Mouse (Mus musculus): ENCODE results near the gene Slc35f4. TPM values are rescaled to one million over a fixed set of nuclear protein-coding genes. Genes with fewer than 3 reads are reported as not detected.

Gene Slc35f4
- polyA plus RNA-seq, 1 experiment from 2014 or later, result 12.0 TPM

GRCm38 (mm10) chr14:49461761-49462160 is 64.1 kb downstream of the Slc35f4 start:
- H3K27ac ChIP-seq (replicated peaks), result no peak overlapping the region
- no peaks in the 10 kb centered on the region for H3K27me3 ChIP-seq
- no peaks in the 10 kb centered on the region for H3K9me3 ChIP-seq
- no peak overlapping the region for H3K9ac ChIP-seq
- no peaks in the 10 kb centered on the region for H3K36me3 ChIP-seq
- no peak overlapping the region for H3K4me2 ChIP-seq
- 72% methylated on average over 2 of the region's 2 CpGs for WGBS
- ATAC-seq (ENCODE audit: low read depth), result no peak
- H3K4me3 ChIP-seq, result no peak overlapping the region
- no peaks in the 10 kb centered on the region for H3K4me1 ChIP-seq (replicated peaks)

GRCm38 (mm10) chr14:49460799-49461198 is 65.0 kb downstream of the Slc35f4 start:
- Histone ChIP-seq H3K9me3 (no peaks in the 10 kb centered on the region), H3K4me1 (replicated peaks) (no peaks in the 10 kb centered on the region), H3K4me3 (no peak overlapping the region), H3K9ac (no peak overlapping the region), H3K27me3 (no peaks in the 10 kb centered on the region), H3K27ac (replicated peaks) (no peak overlapping the region), H3K4me2 (no peak overlapping the region), H3K36me3 (no peaks in the 10 kb centered on the region)
- WGBS, result 77% methylated on average over 3 of the region's 3 CpGs
- ATAC-seq (ENCODE audit: low read depth), result no peak

DNA sequence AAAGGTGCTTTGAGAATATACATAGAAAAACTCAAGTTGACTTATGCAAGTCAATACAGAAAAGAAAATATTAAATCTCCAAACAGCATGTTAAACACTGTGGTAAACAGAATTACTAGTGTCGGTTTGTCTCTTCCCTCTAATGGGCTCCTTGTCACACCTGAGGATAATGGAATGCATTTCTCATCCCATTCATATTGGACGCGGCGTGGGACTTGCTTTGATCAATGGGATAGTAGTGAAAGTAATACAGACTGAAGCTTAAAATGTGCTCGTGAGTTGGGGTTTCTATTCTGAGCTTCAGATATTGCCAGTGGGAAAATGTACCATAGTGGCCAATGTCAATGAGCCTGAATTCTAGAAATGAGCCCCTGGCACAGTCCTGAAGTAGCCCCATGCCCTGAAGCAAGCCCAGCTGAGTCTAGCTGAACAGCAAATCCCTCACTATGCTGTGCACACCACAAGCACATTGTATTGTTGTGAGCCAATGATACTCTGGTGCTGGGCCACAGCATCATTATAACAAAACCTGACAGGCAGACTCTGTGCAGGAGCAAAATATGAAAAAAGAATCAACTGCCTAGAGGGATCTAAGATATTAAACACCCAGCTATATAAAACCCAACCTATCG is 71.4 kb downstream of the Slc35f4 start:
- ATAC-seq (ENCODE audit: low read depth), result no peak
- Histone ChIP-seq H3K36me3 (no peaks in the 10 kb centered on the region), H3K4me2 (no peak overlapping the region), H3K9ac (no peak overlapping the region), H3K27ac (replicated peaks) (no peak overlapping the region), H3K4me1 (replicated peaks) (peaks cover 12% of the 10 kb centered on the region), H3K27me3 (no peaks in the 10 kb centered on the region), H3K4me3 (no peak overlapping the region), H3K9me3 (no peaks in the 10 kb centered on the region)
- 71% methylated on average over 6 of the region's 6 CpGs for WGBS

DNA sequence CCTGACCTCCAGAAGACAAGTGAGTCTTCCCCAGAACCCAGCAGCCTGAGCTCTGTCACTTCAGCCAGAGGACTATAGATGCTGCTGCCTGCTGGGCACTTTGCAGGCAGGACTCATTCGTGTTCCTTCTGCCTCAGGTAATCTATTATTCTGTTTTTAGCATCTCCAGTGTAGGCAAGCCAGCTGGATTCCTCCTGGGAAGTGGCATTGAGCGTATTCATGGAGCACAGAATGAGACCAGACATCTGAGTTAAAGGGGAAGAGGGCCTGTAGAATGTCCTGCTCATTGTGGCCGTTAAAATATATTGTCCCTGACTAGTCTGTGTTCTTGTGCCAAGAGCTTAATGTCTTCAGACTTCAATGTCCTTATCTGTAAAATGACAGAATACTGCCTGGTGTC is 72.1 kb downstream of the Slc35f4 start:
- Histone ChIP-seq H3K4me3 (no peak overlapping the region), H3K9ac (no peak overlapping the region), H3K9me3 (no peaks in the 10 kb centered on the region), H3K36me3 (no peaks in the 10 kb centered on the region), H3K27ac (replicated peaks) (no peak overlapping the region), H3K4me2 (no peak overlapping the region), H3K27me3 (no peaks in the 10 kb centered on the region), H3K4me1 (replicated peaks) (peaks cover 12% of the 10 kb centered on the region)
- WGBS, result 14% methylated on average over 3 of the region's 3 CpGs
- no peak for ATAC-seq (ENCODE audit: low read depth)

GRCm38 (mm10) chr14:49447669-49448068 is 78.2 kb downstream of the Slc35f4 start:
- 14% methylated on average over 7 of the region's 7 CpGs for WGBS
- H3K27ac ChIP-seq (replicated peaks), result peak overlapping the region; percentile 38; the same call in 1 of the 2 replicates
- peaks cover 6% of the 10 kb centered on the region; the same call in 1 of the 2 replicates for H3K4me1 ChIP-seq (replicated peaks)
- H3K36me3 ChIP-seq, result no peaks in the 10 kb centered on the region
- no peak overlapping the region for H3K4me3 ChIP-seq
- H3K27me3 ChIP-seq, result no peaks in the 10 kb centered on the region
- peak overlapping the region; percentile 4; the same call in 1 of the 2 replicates for H3K4me2 ChIP-seq
- ATAC-seq (ENCODE audit: low read depth), result peak; percentile 82
- H3K9me3 ChIP-seq, result 0 out of 2 replicates have a peak, but pooled peaks cover 5% of the 10 kb centered on the region
- H3K9ac ChIP-seq, result no peak overlapping the region

DNA sequence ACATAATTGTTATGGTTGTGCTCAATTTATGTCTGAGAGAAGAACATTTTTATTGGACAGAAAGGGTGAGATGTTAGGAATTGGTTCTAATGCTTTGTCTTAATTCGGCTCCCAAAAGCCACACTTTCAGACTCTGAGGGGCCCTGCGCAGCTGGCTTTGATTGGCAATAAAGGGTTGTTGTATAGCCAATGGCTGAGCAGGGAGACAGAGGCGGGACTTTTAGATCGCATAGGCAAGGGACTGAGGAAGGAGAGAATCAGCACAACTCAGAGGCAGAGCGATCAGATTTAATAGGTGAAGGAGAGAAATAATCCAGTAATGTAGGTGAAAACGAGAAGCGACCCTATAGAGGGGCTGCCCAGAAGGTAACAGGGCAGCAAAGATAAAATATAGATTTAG is 79.4 kb downstream of the Slc35f4 start:
- no peak overlapping the region for H3K27ac ChIP-seq (replicated peaks)
- ATAC-seq (ENCODE audit: low read depth), result 0 out of 2 replicates have a peak, but pooled peaks have one; percentile 56
- H3K4me3 ChIP-seq, result no peak overlapping the region
- H3K4me1 ChIP-seq (replicated peaks), result peaks cover 6% of the 10 kb centered on the region; the same call in 1 of the 2 replicates
- H3K27me3 ChIP-seq, result no peaks in the 10 kb centered on the region
- WGBS, result 43% methylated on average over 7 of the region's 7 CpGs
- no peaks in the 10 kb centered on the region for H3K36me3 ChIP-seq
- H3K9ac ChIP-seq, result no peak overlapping the region
- no peak overlapping the region for H3K4me2 ChIP-seq
- 0 out of 2 replicates have a peak, but pooled peaks cover 5% of the 10 kb centered on the region for H3K9me3 ChIP-seq

- 92% methylated on average over 3 of the region's 3 CpGs for WGBS
- no peak overlapping the region for H3K27ac ChIP-seq (replicated peaks)
- H3K9ac ChIP-seq, result no peak overlapping the region
- no peaks in the 10 kb centered on the region for H3K36me3 ChIP-seq
- no peaks in the 10 kb centered on the region for H3K9me3 ChIP-seq
- no peaks in the 10 kb centered on the region for H3K27me3 ChIP-seq
- no peak overlapping the region for H3K4me2 ChIP-seq
- no peaks in the 10 kb centered on the region for H3K4me1 ChIP-seq (replicated peaks)
- ATAC-seq (ENCODE audit: low read depth), result no peak
- H3K4me3 ChIP-seq, result no peak overlapping the region
Measured at GRCm38 (mm10) chr14:49436811-49437210, 89.0 kb downstream of the Slc35f4 start.

- Histone ChIP-seq H3K9me3 (no peaks in the 10 kb centered on the region), H3K4me2 (no peak overlapping the region), H3K9ac (no peak overlapping the region), H3K27ac (replicated peaks) (no peak overlapping the region), H3K4me1 (replicated peaks) (no peaks in the 10 kb centered on the region), H3K27me3 (no peaks in the 10 kb centered on the region), H3K36me3 (no peaks in the 10 kb centered on the region), H3K4me3 (no peak overlapping the region)
- WGBS, result 76% methylated on average over 5 of the region's 5 CpGs
- no peak for ATAC-seq (ENCODE audit: low read depth)
Measured at GRCm38 (mm10) chr14:49431821-49432220, 94.0 kb downstream of the Slc35f4 start.

DNA sequence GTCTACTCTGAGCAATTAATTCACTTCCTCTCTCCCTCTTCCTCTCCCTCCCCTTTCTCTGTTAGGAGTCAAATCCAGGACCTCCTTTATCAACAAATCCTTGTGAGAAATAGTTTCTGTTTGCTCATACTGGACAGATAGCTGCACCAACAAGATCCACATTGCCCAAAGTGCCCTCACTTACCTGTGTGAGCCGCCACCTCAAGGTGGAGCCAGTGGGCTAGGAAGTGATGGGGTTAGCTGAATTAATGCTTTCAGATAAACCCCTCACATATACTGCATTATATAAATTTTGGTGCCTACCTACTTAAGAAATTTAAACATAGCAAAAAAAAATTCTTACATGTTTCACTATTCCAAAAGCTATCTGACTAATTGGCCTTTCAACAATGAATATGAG is 133.4 kb downstream of the Slc35f4 start:
- H3K27ac ChIP-seq (replicated peaks), result no peak overlapping the region
- H3K27me3 ChIP-seq, result no peaks in the 10 kb centered on the region
- H3K4me1 ChIP-seq (replicated peaks), result no peaks in the 10 kb centered on the region
- H3K36me3 ChIP-seq, result no peaks in the 10 kb centered on the region
- H3K4me2 ChIP-seq, result no peak overlapping the region
- H3K9ac ChIP-seq, result no peak overlapping the region
- ATAC-seq (ENCODE audit: low read depth), result no peak
- H3K9me3 ChIP-seq, result no peaks in the 10 kb centered on the region
- no peak overlapping the region for H3K4me3 ChIP-seq
- 25% methylated on average over 1 of the region's 1 CpGs for WGBS

- WGBS, result 58% methylated on average over 2 of the region's 2 CpGs
- Histone ChIP-seq H3K36me3 (no peaks in the 10 kb centered on the region), H3K9ac (no peak overlapping the region), H3K4me3 (no peak overlapping the region), H3K9me3 (no peaks in the 10 kb centered on the region), H3K4me2 (no peak overlapping the region), H3K27me3 (no peaks in the 10 kb centered on the region), H3K27ac (replicated peaks) (no peak overlapping the region), H3K4me1 (replicated peaks) (no peaks in the 10 kb centered on the region)
- no peak for ATAC-seq (ENCODE audit: low read depth)
Measured at GRCm38 (mm10) chr14:49362161-49362560, 163.7 kb downstream of the Slc35f4 start.

- Histone ChIP-seq H3K4me2 (no peak overlapping the region), H3K36me3 (no peaks in the 10 kb centered on the region), H3K4me1 (replicated peaks) (no peaks in the 10 kb centered on the region), H3K27ac (replicated peaks) (no peak overlapping the region), H3K27me3 (no peaks in the 10 kb centered on the region), H3K9me3 (no peaks in the 10 kb centered on the region), H3K4me3 (no peak overlapping the region), H3K9ac (no peak overlapping the region)
- ATAC-seq (ENCODE audit: low read depth), result no peak
Measured at GRCm38 (mm10) chr14:49355561-49355960, 170.3 kb downstream of the Slc35f4 start.

DNA sequence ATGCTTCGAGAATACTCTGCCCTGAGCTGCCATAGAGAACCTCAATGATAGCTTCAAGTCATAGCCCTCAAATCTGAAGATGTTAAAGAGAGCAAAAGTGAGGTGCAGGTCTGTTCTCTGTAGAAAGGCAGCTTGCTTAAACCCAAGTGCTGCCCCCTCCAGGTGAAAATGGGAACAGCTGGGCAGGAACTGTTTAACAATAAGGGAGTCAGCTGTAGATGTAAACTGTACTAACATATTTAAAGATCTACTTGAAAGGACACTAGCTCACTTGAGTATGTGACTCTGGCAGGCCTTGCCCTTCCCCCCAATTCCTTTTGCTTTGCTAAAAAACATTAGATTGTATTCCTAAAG is 177.0 kb downstream of the Slc35f4 start:
- no peak for ATAC-seq (ENCODE audit: low read depth)
- Histone ChIP-seq H3K27ac (replicated peaks) (no peak overlapping the region), H3K4me3 (no peak overlapping the region), H3K9ac (no peak overlapping the region), H3K36me3 (no peaks in the 10 kb centered on the region), H3K4me2 (no peak overlapping the region), H3K27me3 (no peaks in the 10 kb centered on the region), H3K9me3 (no peaks in the 10 kb centered on the region), H3K4me1 (replicated peaks) (no peaks in the 10 kb centered on the region)
- 77% methylated on average over 1 of the region's 1 CpGs for WGBS

All from neural tube, embryonic 13.5 days (tissue).